28 mouse cellular contexts compared by ENCODE assay signal in the genomic region with DNA sequence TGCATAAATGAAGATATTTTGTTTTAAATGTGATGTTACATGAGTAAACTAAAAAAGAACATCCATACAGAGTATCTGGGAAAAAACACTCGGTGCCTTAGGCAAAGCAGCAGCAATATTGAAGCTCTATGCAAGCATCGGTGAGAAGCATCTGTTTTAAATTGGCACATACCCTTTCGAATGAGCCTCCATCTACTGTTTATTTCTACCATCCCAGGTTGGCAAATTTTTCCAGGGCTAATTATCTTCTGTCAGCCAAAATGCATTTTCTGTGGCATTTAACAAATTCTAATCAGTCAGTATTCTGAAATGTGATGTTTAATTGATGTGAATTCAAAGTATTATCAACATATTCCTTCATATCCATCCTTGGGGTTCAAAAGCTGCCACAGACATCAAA.
DNase-seq lines count a peak whose midpoint lies in the region; ATAC-seq lines count a peak whose summit lies in the region.
"Had no signal": no experiment of that assay in that cellular context is flagged by ENCODE, and none has a peak within 500 bp of the region (broad histone marks: within the 10 kb centered on the region; RNA-seq: fewer than 3 reads in every experiment).

No protein-coding gene starts in this region.

- H3K9ac ChIP-seq in embryonic facial prominence, embryonic 11.5 days (replicated peaks; ENCODE audit: low read length): no peak overlapping the region
- H3K9ac ChIP-seq in forebrain, embryonic 16.5 days (replicated peaks; ENCODE audit: low read depth, low read length): no peak overlapping the region
- H3K9ac ChIP-seq in forebrain, embryonic 12.5 days: no peak overlapping the region
- no peak overlapping the region for H3K9ac ChIP-seq in midbrain, embryonic 14.5 days (replicated peaks; ENCODE audit: low read length)
- no peak overlapping the region for H3K9ac ChIP-seq in midbrain, embryonic 15.5 days
- H3K9ac ChIP-seq: embryonic facial prominence, embryonic 12.5 days; heart, embryonic 12.5 days; heart, embryonic 15.5 days; hindbrain, embryonic 13.5 days; intestine, embryonic 15.5 days had no signal

- no peaks in the 10 kb centered on the region for H3K27me3 ChIP-seq in embryonic facial prominence, embryonic 11.5 days (ENCODE audit: control insufficient read depth, insufficient read depth, low read length)
- H3K27me3 ChIP-seq in embryonic facial prominence, embryonic 10.5 days (replicated peaks; ENCODE audit: low read depth, poor library complexity, severe bottlenecking): no peaks in the 10 kb centered on the region
- no peaks in the 10 kb centered on the region for H3K27me3 ChIP-seq in forebrain, embryonic 16.5 days (replicated peaks; ENCODE audit: control insufficient read depth, insufficient read depth, low read length)
- H3K27me3 ChIP-seq in forebrain, embryonic 12.5 days: no peaks in the 10 kb centered on the region
- H3K27me3 ChIP-seq in midbrain, embryonic 14.5 days (ENCODE audit: control insufficient read depth, insufficient read depth, low read length): no peaks in the 10 kb centered on the region
- no peaks in the 10 kb centered on the region for H3K27me3 ChIP-seq in midbrain, embryonic 15.5 days (replicated peaks)
- H3K27me3 ChIP-seq: embryonic facial prominence, embryonic 12.5 days; heart, embryonic 12.5 days; heart, embryonic 15.5 days; hindbrain, embryonic 13.5 days; intestine, embryonic 15.5 days had no signal

- H3K27ac ChIP-seq in embryonic facial prominence, embryonic 11.5 days (replicated peaks; ENCODE audit: low read depth, low read length): no peak overlapping the region
- H3K27ac ChIP-seq in embryonic facial prominence, embryonic 10.5 days (replicated peaks): no peak overlapping the region
- no peak overlapping the region for H3K27ac ChIP-seq in forebrain, embryonic 16.5 days (ENCODE audit: low read length)
- H3K27ac ChIP-seq in forebrain, embryonic 12.5 days: no peak overlapping the region
- no peak overlapping the region for H3K27ac ChIP-seq in midbrain, embryonic 14.5 days (replicated peaks; ENCODE audit: low read depth, low read length)
- H3K27ac ChIP-seq in midbrain, embryonic 15.5 days: no peak overlapping the region
- H3K27ac ChIP-seq: embryonic facial prominence, embryonic 12.5 days; heart, embryonic 15.5 days; hindbrain, embryonic 10.5 days; hindbrain, embryonic 13.5 days; intestine, embryonic 15.5 days had no signal

- H3K4me1 ChIP-seq in embryonic facial prominence, embryonic 11.5 days (ENCODE audit: control insufficient read depth, insufficient read depth, low read length): no peaks in the 10 kb centered on the region
- no peaks in the 10 kb centered on the region for H3K4me1 ChIP-seq in embryonic facial prominence, embryonic 10.5 days
- no peaks in the 10 kb centered on the region for H3K4me1 ChIP-seq in forebrain, embryonic 16.5 days (replicated peaks; ENCODE audit: control insufficient read depth, insufficient read depth, low read length)
- H3K4me1 ChIP-seq in forebrain, embryonic 12.5 days: no peaks in the 10 kb centered on the region
- H3K4me1 ChIP-seq in midbrain, embryonic 14.5 days (ENCODE audit: control insufficient read depth, insufficient read depth, low read length): no peaks in the 10 kb centered on the region
- H3K4me1 ChIP-seq in midbrain, embryonic 15.5 days: no peaks in the 10 kb centered on the region
- H3K4me1 ChIP-seq: embryonic facial prominence, embryonic 12.5 days; heart, embryonic 12.5 days; heart, embryonic 15.5 days; hindbrain, embryonic 10.5 days; hindbrain, embryonic 13.5 days; intestine, embryonic 15.5 days had no signal

- H3K4me2 ChIP-seq in embryonic facial prominence, embryonic 11.5 days (ENCODE audit: low read depth, low read length): no peak overlapping the region
- H3K4me2 ChIP-seq in forebrain, embryonic 16.5 days (ENCODE audit: low read length): no peak overlapping the region
- no peak overlapping the region for H3K4me2 ChIP-seq in forebrain, embryonic 12.5 days
- H3K4me2 ChIP-seq in midbrain, embryonic 14.5 days (ENCODE audit: low read length): no peak overlapping the region
- no peak overlapping the region for H3K4me2 ChIP-seq in midbrain, embryonic 15.5 days
- H3K4me2 ChIP-seq: embryonic facial prominence, embryonic 12.5 days; heart, embryonic 12.5 days; heart, embryonic 15.5 days; hindbrain, embryonic 13.5 days; intestine, embryonic 15.5 days had no signal

- no peaks in the 10 kb centered on the region for H3K36me3 ChIP-seq in embryonic facial prominence, embryonic 11.5 days (replicated peaks; ENCODE audit: control insufficient read depth, insufficient read depth, low read depth, low read length)
- no peaks in the 10 kb centered on the region for H3K36me3 ChIP-seq in embryonic facial prominence, embryonic 10.5 days (replicated peaks)
- no peaks in the 10 kb centered on the region for H3K36me3 ChIP-seq in forebrain, embryonic 16.5 days (ENCODE audit: control insufficient read depth, insufficient read depth)
- no peaks in the 10 kb centered on the region for H3K36me3 ChIP-seq in forebrain, embryonic 12.5 days (replicated peaks)
- H3K36me3 ChIP-seq in midbrain, embryonic 14.5 days (ENCODE audit: control insufficient read depth, insufficient read depth, low read length): no peaks in the 10 kb centered on the region
- no peaks in the 10 kb centered on the region for H3K36me3 ChIP-seq in midbrain, embryonic 15.5 days (replicated peaks)
- H3K36me3 ChIP-seq: embryonic facial prominence, embryonic 12.5 days; heart, embryonic 12.5 days; heart, embryonic 15.5 days; hindbrain, embryonic 10.5 days; hindbrain, embryonic 13.5 days; intestine, embryonic 15.5 days had no signal

- 58% methylated on average over 3 of the region's 3 CpGs for WGBS in embryonic facial prominence, embryonic 11.5 days
- 52% methylated on average over 3 of the region's 3 CpGs for WGBS in embryonic facial prominence, embryonic 10.5 days
- 42% methylated on average over 3 of the region's 3 CpGs for WGBS in forebrain, embryonic 16.5 days
- 87% methylated on average over 3 of the region's 3 CpGs for WGBS in forebrain, embryonic 12.5 days
- WGBS in midbrain, embryonic 14.5 days: 75% methylated on average over 3 of the region's 3 CpGs
- WGBS in midbrain, embryonic 15.5 days: 67% methylated on average over 3 of the region's 3 CpGs

- H3K9me3 ChIP-seq in embryonic facial prominence, embryonic 11.5 days (replicated peaks; ENCODE audit: control insufficient read depth, low read length): no peaks in the 10 kb centered on the region
- no peaks in the 10 kb centered on the region for H3K9me3 ChIP-seq in embryonic facial prominence, embryonic 10.5 days
- H3K9me3 ChIP-seq in forebrain, embryonic 16.5 days (ENCODE audit: control insufficient read depth, low read length): no peaks in the 10 kb centered on the region
- H3K9me3 ChIP-seq in forebrain, embryonic 12.5 days: no peaks in the 10 kb centered on the region
- no peaks in the 10 kb centered on the region for H3K9me3 ChIP-seq in midbrain, embryonic 14.5 days (ENCODE audit: control insufficient read depth, low read length)
- H3K9me3 ChIP-seq in midbrain, embryonic 15.5 days: no peaks in the 10 kb centered on the region
- H3K9me3 ChIP-seq: embryonic facial prominence, embryonic 12.5 days; heart, embryonic 12.5 days; heart, embryonic 15.5 days; hindbrain, embryonic 10.5 days; hindbrain, embryonic 13.5 days; intestine, embryonic 15.5 days had no signal

- DNase-seq in embryonic facial prominence, embryonic 11.5 days (ENCODE audit: low spot score): peak; percentile 43
- DNase-seq in embryonic facial prominence, embryonic 10.5 days (ENCODE audit: low spot score): no peak
- peak; percentile 17 for DNase-seq in midbrain, embryonic 14.5 days
- peak; percentile 1 for DNase-seq in telencephalon, adult 2 months (ENCODE audit: low read depth, low spot score)
- DNase-seq in cerebellum, adult 8-10 months: no peak
- DNase-seq: adrenal gland, adult 8-10 months; adrenal gland, postnatal 36 days; cerebellum, adult 18-20 months; cerebellum, adult 9-11 months; cerebellum, postnatal 25 days; gastrocnemius, postnatal 25 days; heart, adult 18-20 months; heart, postnatal 10 days; heart, postnatal 36 days; kidney, adult 11 months; kidney, adult 8-10 months had no signal

- no peak for ATAC-seq in embryonic facial prominence, embryonic 11.5 days (replicated peaks; ENCODE audit: insufficient number of reproducible peaks, low FRiP score, low TSS enrichment, low read depth)
- ATAC-seq in forebrain, embryonic 16.5 days: peak; percentile 70; the same call in 1 of the 2 replicates
- no peak for ATAC-seq in forebrain, embryonic 12.5 days (ENCODE audit: low FRiP score)
- ATAC-seq in midbrain, embryonic 14.5 days (ENCODE audit: low FRiP score, low TSS enrichment): no peak
- no peak for ATAC-seq in midbrain, embryonic 15.5 days (replicated peaks)
- ATAC-seq: activated CD4-positive, CD25-positive, alpha-beta regulatory T cell, adult 4 months; hindbrain, embryonic 16.5 days; intestine, embryonic 15.5 days had no signal

- H3K4me3 ChIP-seq in embryonic facial prominence, embryonic 11.5 days (ENCODE audit: low read depth, low read length): no peak overlapping the region
- H3K4me3 ChIP-seq in embryonic facial prominence, embryonic 10.5 days: no peak overlapping the region
- H3K4me3 ChIP-seq in forebrain, embryonic 16.5 days (replicated peaks; ENCODE audit: low read length): no peak overlapping the region
- H3K4me3 ChIP-seq in forebrain, embryonic 12.5 days (replicated peaks): no peak overlapping the region
- no peak overlapping the region for H3K4me3 ChIP-seq in midbrain, embryonic 14.5 days (replicated peaks; ENCODE audit: low read depth, low read length)
- H3K4me3 ChIP-seq in midbrain, embryonic 15.5 days: no peak overlapping the region
- H3K4me3 ChIP-seq: embryonic facial prominence, embryonic 12.5 days; erythroblast, embryonic 14.5 days; heart, embryonic 12.5 days; heart, embryonic 15.5 days; hindbrain, embryonic 10.5 days; hindbrain, embryonic 13.5 days; intestine, embryonic 15.5 days had no signal

Comparison
In these comparisons a context has a peak if more than half of its experiments do, and no peak if none do; other contexts are left out.
1. DNase-seq: peak in embryonic facial prominence, embryonic 11.5 days (single experiment), midbrain, embryonic 14.5 days (single experiment) and telencephalon, adult 2 months (single experiment); none in embryonic facial prominence, embryonic 10.5 days (single experiment) and cerebellum, adult 8-10 months (single experiment).